Mouse (Mus musculus): ENCODE results near the gene Pgrmc2.

The Pgrmc2 gene

GRCm38 (mm10) chr3:41065320-41065719 lies 17.5 kb downstream of the Pgrmc2 start:
- no peak for DNase-seq

DNA sequence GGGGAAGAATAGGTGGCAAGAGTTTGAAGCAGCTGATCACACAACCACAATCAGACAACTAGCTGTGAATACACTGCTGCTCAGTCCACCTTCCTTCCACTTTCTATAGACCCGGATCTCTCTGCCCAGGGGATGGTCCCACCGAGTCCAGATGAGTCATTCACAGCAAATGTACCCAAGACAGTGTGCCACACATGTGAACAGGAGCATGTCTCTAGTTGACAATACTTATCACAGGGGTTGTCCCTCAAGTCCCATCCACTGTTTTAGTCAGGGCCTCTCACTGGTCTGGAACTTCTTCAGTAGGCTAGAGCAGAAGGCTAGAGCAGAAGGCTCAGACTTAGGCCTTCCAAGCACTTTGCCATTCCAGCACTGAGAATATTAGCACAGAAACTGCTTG lies 20.1 kb downstream of the Pgrmc2 start:
- no peak for DNase-seq

GRCm38 (mm10) chr3:41061831-41062565 lies 20.8 kb downstream of the Pgrmc2 start:
- no peak for DNase-seq

DNA sequence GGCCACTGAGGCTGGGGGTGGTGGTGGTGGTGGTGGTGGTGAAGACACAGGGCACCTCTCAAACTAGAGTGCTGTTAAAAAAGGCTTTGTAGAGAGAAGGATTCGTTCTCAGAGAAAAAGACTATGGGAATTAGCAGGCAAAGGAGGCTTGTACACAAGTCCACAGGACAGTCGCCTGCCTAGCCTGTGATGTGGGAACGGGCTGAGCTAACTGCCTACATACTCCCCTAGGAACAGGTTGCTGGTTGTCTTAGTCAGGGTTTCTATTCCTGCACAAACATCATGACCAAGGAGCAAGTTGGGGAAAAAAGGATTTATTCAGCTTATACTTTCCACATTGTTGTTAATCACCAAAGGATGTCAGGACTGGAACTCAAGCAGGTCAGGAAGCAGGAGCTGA lies 23.6 kb downstream of the Pgrmc2 start:
- DNase-seq = no peak

GRCm38 (mm10) chr3:41058395-41058794 lies 24.5 kb downstream of the Pgrmc2 start:
- DNase-seq = peak; percentile 57

DNA sequence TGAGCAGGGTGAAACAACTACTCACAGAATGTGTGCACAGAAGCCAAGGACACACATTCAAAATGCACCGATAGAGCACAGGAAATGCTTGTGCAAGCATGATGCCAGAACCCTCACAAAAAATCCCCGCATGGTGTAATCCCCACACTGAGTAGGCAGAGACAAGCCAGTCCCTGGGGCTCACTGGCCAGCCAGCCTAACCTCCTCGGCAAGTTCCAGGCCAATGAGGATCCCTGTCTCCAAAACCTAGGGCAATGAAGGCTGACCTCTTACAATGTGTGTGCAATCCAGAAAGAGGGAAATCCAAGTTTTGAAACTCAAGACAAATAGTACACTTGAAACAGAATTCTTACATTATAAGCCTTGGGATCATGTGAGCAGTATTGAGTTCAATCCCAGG lies 29.5 kb downstream of the Pgrmc2 start:
- DNase-seq = no peak

DNA sequence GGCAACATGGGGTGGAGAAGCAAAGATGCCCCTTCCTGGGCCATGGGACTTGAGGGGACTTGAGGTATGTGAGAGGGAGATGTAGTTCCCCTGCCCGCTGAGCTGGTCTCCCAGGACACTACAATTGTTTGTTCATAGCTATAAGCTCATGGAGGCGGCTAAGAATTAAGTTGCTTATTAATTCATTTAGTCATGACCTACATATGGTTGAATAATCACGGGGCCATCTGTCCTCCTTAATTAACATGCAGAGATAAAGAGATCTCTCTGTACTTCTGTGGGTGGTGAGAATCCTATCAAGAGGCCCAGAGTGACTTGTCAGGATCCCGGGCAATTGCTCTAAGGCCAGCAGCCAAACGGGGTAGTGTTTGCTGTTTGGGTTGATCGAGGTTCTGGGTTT lies 35.0 kb downstream of the Pgrmc2 start:
- DNase-seq = no peak

- no peak for DNase-seq
Measured at GRCm38 (mm10) chr3:41043756-41044354, 39.0 kb downstream of the Pgrmc2 start.

DNA sequence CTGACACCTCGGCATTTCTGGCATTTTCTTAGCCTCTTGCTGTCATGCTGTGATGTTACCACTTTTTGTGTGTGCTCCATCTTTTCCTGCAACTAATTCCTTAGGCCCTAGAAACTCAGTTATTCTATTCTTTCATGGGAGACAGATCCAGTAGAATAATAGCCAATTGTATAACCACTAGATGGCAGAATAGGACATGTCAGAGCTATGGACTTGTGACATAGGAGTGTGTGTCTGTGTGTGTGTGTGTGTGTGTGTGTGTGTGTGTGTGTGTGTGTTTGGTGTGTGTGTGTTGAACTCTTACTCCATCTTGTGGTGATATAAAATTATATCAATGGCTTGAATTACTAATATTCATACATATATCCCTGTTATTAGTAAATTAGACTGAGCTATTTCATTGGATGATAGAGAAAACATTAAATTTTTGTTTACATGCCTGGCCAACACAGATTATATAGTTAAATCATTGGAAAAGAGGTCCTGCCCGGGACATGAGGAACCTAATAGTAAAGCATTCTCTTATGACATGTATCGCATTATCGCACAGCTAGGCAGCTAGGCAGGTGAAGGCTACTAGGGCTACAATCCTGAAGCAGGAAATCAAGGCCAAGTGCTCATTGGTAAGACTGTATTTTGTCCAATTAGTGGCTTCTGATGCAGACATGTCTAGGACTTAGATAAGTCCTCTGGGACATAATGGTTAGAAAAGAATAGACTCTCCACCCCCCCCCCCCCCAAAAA lies 40.5 kb downstream of the Pgrmc2 start:
- peak; percentile 14 for DNase-seq

DNA sequence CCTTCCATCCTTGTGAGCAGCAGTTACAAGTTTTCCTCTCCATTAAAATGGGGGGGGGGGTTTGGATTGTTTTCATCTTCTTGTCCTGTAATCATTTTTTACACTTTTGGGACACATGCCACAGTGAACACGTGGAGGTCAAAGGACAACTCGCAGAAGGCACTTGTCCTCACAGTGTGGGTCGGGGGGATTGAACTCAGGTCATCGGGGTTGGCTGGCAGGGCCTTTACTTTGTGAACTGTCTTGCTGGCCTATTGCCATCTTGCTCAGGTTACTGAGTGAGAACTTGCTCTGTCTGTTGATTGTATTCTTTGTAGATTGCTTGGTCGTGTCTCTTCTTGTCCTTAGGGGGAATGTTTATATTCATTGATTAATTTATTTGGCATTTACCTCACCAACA lies 41.6 kb downstream of the Pgrmc2 start:
- DNase-seq = no peak

- no peak for DNase-seq
Measured at GRCm38 (mm10) chr3:41038297-41038916, 44.4 kb downstream of the Pgrmc2 start.

GRCm38 (mm10) chr3:41031286-41032210 lies 51.3 kb downstream of the Pgrmc2 start:
- DNase-seq = no peak

DNA sequence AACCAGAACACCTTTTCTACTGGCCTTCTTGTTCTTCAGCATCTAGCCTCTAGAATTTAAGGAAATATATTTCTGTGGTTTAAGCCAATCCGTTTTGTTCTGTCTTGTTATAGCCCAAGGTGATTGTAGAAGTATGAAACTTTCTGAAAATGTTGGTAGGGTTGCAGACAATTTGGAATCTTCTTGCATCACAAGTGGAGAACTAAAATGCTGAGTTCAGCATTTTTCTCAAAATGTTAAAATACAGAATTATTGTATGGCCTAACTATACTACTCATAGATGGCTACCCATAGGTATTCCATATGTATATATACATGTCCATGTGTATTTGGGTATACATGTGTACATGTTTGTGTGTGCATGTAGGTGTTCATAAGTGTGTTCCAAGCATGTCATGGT lies 52.1 kb downstream of the Pgrmc2 start:
- DNase-seq = no peak

- DNase-seq = peak; percentile 10
Measured at GRCm38 (mm10) chr3:41021980-41022379, 60.9 kb downstream of the Pgrmc2 start.

DNA sequence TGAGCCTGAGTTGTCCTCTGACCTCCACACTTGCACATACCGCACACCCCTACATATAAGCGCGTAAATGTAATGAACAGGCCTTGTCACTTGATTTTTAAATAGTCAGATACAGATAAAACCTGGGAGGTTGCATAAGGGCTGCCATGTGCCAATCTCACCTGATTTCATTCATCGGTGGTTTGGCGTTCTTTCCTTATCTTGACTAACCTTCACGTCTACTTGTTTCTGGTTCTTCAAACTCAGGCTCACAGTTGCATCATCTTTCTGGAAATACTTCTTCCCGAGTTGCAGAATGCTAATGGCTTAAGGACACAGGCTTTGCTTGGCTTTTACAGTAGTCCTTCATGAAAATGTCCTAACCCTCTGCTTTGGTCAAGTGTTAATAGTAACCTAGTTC lies 62.2 kb downstream of the Pgrmc2 start:
- no peak for DNase-seq

GRCm38 (mm10) chr3:41018022-41018608 lies 64.7 kb downstream of the Pgrmc2 start:
- DNase-seq = no peak
